Mouse (Mus musculus) frontal cortex, postnatal 36 days (tissue): ENCODE measurements at regions not wholly inside any gene's neighbourhood (a gene's known extent, or its start where the extent isn't known, plus 50 kb on each side); places are given as distances from the start of the nearest gene placed in this dataset.
A peak's percentile ranks its signal among the peaks of the same experiment; 100 is the strongest.

ENCODE experiments used
- DNase-seq, 2 experiments: peaks; one replicate each; pipeline ENCODE4 v3.0.0; 2022; ENCODE audit warnings: low spot score in 2 of 2

DNA sequence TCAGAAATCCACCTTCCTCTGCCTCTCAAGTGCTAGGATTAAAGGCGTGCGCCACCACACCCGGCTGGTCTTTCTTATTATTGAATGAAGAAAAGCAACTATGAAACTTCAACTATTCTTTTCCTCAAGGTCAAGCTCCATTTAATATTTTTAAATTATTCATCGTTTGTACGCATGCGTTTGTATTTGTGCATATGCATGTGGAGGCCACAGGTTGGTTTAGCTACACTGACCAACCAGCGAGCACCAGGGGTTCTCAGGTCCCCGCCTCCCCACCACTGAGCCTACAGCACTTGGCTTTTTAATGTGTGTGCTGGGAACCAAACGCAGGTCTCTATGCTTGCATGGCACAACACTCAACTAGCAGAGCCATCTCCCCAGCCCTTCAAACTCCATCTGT lies 51.0 kb upstream of the Tmem252 start:
- no peak for DNase-seq

DNA sequence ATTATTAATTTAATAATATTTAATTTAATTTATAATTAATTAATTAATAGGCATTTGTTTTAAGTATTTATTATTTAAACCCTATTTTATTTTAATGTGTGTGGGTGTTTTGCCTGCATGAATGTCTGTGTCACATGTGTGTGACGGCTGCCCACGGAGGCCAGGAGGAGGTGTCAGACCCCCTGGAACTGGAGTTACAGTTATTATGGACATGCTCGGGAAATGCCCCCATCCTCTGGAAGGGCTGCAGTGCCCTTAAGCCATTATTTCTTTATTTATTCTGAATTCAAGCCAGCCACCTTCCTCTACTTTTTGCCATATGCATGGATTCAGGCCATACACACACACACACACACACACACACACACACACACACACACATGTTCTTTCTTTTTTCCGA lies 51.5 kb upstream of the Tmem252 start:
- no peak for DNase-seq

DNA sequence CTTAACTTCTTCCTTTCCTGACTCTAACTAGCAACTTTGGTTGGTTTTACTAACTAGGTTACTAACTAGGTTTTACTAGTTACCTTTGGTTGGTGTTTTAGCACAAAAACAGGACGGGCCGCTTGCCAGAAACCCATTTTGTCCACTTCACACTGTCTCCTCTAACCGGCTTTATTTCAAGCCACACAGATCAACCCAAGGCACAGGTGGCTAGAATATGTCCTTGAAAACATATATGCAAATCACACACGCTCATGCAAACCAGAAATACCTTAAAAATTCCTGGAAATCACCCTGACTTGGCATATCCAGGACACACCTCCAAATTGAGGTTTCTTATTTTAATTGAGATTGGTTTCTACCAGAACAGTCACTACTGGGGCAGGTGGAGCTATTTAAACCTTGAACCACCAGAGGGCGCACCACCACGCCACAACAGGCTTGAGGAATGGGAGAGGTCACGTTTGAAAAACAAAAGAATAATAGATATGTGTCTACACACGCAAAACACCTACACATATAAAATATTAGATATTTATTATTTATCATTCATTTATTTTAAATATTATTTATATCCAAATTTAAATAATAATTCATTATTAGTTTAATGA lies 52.1 kb upstream of the Tmem252 start:
- DNase-seq: peak; percentile 58 to 59

DNA sequence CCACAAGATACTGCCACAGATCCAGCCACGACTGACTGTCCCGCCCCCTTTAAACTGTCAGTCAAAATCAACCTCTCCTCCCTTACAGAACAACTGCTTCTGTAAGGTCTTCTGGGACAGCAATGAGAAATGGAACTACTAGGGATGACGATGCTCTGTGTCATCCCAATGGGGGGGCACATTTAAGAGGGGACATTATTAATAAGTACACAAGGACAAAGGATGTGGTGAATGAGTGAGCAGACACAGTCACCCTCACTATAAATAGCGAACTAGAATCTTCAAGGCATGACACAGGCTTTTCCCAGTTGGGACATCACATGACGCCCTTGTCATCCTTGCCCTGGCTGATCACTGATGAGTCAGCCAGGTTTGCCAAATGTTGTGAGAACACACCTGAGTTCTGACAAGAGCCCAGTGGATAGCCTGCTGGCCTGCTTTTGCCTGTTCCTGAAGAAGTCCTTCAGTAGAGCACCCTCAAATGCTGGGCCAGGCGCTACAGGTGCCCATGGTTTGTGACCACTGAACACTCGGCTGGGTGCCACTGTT lies 58.0 kb upstream of the Tmem252 start:
- DNase-seq: no peak

DNA sequence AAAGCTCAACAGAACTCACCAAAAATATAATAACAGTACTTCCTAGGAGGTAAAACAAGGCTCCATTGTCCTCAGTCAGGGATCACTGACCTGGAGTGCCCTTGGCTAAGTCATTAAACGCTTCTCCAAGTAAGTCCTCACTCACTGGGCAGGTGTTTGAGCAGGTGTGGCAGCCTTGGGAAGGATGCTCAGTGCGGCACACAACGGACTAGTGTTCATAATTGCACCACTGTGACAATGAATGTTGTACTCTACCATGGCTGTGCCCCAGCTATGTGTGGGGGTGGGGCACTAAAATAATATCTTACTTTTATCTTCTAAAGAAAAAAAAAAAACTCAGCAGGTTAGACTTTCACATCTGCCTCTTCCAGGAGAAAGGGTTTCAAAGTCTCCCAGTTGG lies 52.2 kb upstream of the Pip5k1b start:
- DNase-seq: no peak

DNA sequence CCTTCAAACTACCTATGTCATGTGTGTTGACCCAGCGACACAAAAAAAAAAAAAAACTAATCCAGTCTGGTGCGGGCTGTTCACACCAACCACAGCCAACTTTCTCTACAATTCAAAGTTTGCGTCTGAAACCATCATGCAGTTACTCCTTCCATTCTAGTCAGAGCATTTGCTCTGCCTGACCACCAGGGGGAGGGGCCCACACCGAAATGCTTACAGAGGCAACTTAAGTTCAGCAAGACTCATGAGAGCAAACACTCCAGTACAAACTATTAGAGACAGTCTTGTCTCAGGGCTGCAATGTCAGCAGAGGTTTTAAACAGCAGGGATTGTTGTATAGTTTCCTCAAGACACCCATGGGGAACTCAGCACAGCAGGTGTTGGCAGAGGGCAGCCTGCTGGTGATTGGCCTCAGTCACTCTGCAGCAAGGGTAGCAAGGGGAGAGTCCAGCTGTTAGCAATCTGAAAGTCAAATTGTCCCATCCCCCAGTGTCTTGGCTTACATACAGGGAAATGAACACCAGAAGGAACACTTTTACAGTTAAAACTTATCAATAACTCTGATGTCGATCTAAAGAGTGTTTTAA lies 50.8 kb upstream of the Pip5k1b start:
- DNase-seq: no peak
